Mouse (Mus musculus) heart, postnatal 0 days (tissue): ENCODE results near the gene Slc22a15. TPM values are rescaled to one million over a fixed set of nuclear protein-coding genes. Genes with fewer than 3 reads are reported as not detected.
"Not testable (repeated sequence)": the region's sequence is repeated elsewhere in the genome, so short reads cannot be mapped to it uniquely, and the experiment has no call there.

ENCODE experiments used
- ATAC-seq: fragments of 200-750 bp; cut with Nextera tagmentation; 2 replicates; pipeline ENCODE4 v1.8.0; 2017; ENCODE audit warnings: low read depth, moderate number of reproducible peaks, moderate library complexity; ENCODE audit not compliant: insufficient read depth
- DNase-seq: peaks from one replicate; pipeline ENCODE4 v3.0.0-alpha.2; 2016; ENCODE audit warnings: low spot score
- H3K27ac ChIP-seq: fragments of 300-500 bp; sonication (generic); 2 replicates; pipeline ENCODE4 v1.5.1; 2014; ENCODE audit warnings: low read depth, mild to moderate bottlenecking
- H3K27me3 ChIP-seq: fragments of 300-500 bp; sonication (generic); 2 replicates; pipeline ENCODE4 v1.6.1; 2014; ENCODE audit warnings: low read length, mixed read lengths; ENCODE audit not compliant: control insufficient read depth, insufficient read depth
- H3K36me3 ChIP-seq: fragments of 300-500 bp; sonication (generic); replicated peaks from 2 replicates; pipeline ENCODE4 v1.6.1; 2014; ENCODE audit warnings: low read length, mixed read lengths; ENCODE audit not compliant: control insufficient read depth, insufficient read depth
- H3K4me1 ChIP-seq: fragments of 300-500 bp; sonication (generic); 2 replicates; pipeline ENCODE4 v1.6.1; 2014; ENCODE audit warnings: antibody characterized with exemption; ENCODE audit not compliant: control insufficient read depth, insufficient read depth
- H3K4me2 ChIP-seq: fragments of 300-500 bp; sonication (generic); 2 replicates; pipeline ENCODE4 v1.6.1; 2014; ENCODE audit warnings: low read depth, mild to moderate bottlenecking, low read length, moderate library complexity
- H3K4me3 ChIP-seq: fragments of 300-500 bp; sonication (generic); 2 replicates; pipeline ENCODE4 v1.5.1; 2014; ENCODE audit warnings: low read depth, low read length
- H3K9ac ChIP-seq: fragments of 300-500 bp; sonication (generic); replicated peaks from 2 replicates; pipeline ENCODE4 v1.6.1; 2014; ENCODE audit warnings: low read depth, low read length, mixed read lengths
- H3K9me3 ChIP-seq: fragments of 300-500 bp; sonication (generic); replicated peaks from 2 replicates; pipeline ENCODE4 v1.6.1; 2016; ENCODE audit warnings: low read length; ENCODE audit not compliant: control insufficient read depth
- CTCF ChIP-seq: IDR thresholded peaks from 2 replicates; pipeline ENCODE4 v1.5.1; 2016; ENCODE audit warnings: antibody characterized with exemption, control low read depth, low read depth
- EP300 ChIP-seq: IDR thresholded peaks from 2 replicates; pipeline ENCODE4 v1.6.1; 2016; ENCODE audit warnings: antibody characterized with exemption, low read depth
- WGBS: fragments of 180-500 bp; shearing (Covaris S2); extraction: QIAGEN DNeasy Blood & Tissue Kit; methylation state at CpG from one replicate; pipeline ENCODE4 v1.1.7; 2014; 5-methylcytosine and 5-hydroxymethylcytosine counted together
- polyA plus RNA-seq: library from polyadenylated mRNA; unstranded; fragments of >200 nt; fragmentation: Nextera tagmentation; extraction: Ambion mirVana; gene quantifications from 2 replicates; pipeline ENCODE4 v1.2.1, GENCODE M21; 2015
- total RNA-seq: library from RNA; depleted of rRNA; stranded (reverse); fragments of >200 nt; gene quantifications from 2 replicates; pipeline ENCODE4 v1.2.3, GENCODE M21; 2014; ENCODE audit warnings: low replicate concordance

The Slc22a15 gene
- total and polyA plus RNA-seq, 2 experiments from 2014 or later = 3.2 to 11.0 TPM

GRCm38 (mm10) chr3:101824338-101824737 is 99.9 kb downstream of the Slc22a15 start:
- Histone ChIP-seq H3K27ac (no peak overlapping the region), H3K4me1 (no peaks in the 10 kb centered on the region), H3K4me2 (no peak overlapping the region), H3K9me3 (no peaks in the 10 kb centered on the region), H3K4me3 (no peak overlapping the region), H3K27me3 (no peaks in the 10 kb centered on the region), H3K36me3 (no peaks in the 10 kb centered on the region), H3K9ac (no peak overlapping the region)
- WGBS = 73% methylated on average over 9 of the region's 9 CpGs
- ATAC-seq (no peak), DNase-seq (no peak)
- TF ChIP-seq EP300 (no peak), CTCF (no peak)

- WGBS = 75% methylated on average over 5 of the region's 5 CpGs
- no peaks in the 10 kb centered on the region for H3K4me1 ChIP-seq
- H3K4me3 ChIP-seq = no peak overlapping the region
- no peak overlapping the region for H3K27ac ChIP-seq
- H3K36me3 ChIP-seq = no peaks in the 10 kb centered on the region
- no peaks in the 10 kb centered on the region for H3K27me3 ChIP-seq
- no peak for DNase-seq
- no peak overlapping the region for H3K9ac ChIP-seq
- TF ChIP-seq CTCF (0 out of 2 replicates have a peak, but pooled peaks have one; percentile 19), EP300 (no peak)
- H3K9me3 ChIP-seq = no peaks in the 10 kb centered on the region
- no peak for ATAC-seq
- no peak overlapping the region for H3K4me2 ChIP-seq
Observed at GRCm38 (mm10) chr3:101822052-101822451, 102.2 kb downstream of the Slc22a15 start.

- not testable (repeated sequence) for H3K27ac ChIP-seq, ATAC-seq, H3K4me1 ChIP-seq, H3K36me3 ChIP-seq, H3K9me3 ChIP-seq, DNase-seq, H3K9ac ChIP-seq, H3K27me3 ChIP-seq, H3K4me3 ChIP-seq, H3K4me2 ChIP-seq
- 77% methylated on average over 3 of the region's 3 CpGs for WGBS
Observed at GRCm38 (mm10) chr3:101820708-101821107, 103.5 kb downstream of the Slc22a15 start.

GRCm38 (mm10) chr3:101816006-101816405 is 108.2 kb downstream of the Slc22a15 start:
- no peak for TF ChIP-seq EP300
- no peak for TF ChIP-seq CTCF

GRCm38 (mm10) chr3:101814790-101815189 is 109.5 kb downstream of the Slc22a15 start:
- TF ChIP-seq EP300 = no peak
- TF ChIP-seq CTCF = no peak
- no peak overlapping the region for H3K4me2 ChIP-seq

More at GRCm38 (mm10) chr3:101816006-101816405, 108.2 kb downstream of the Slc22a15 start:
- H3K4me2 ChIP-seq = no peak overlapping the region
- no peak for ATAC-seq
- H3K27me3 ChIP-seq = no peaks in the 10 kb centered on the region
- H3K27ac ChIP-seq = no peak overlapping the region
- H3K9ac ChIP-seq = no peak overlapping the region
- H3K9me3 ChIP-seq = no peaks in the 10 kb centered on the region
- no peaks in the 10 kb centered on the region for H3K4me1 ChIP-seq
- no peak overlapping the region for H3K4me3 ChIP-seq
- no peaks in the 10 kb centered on the region for H3K36me3 ChIP-seq
- no peak for DNase-seq
- 76% methylated on average over 3 of the region's 3 CpGs for WGBS

GRCm38 (mm10) chr3:101812341-101812962 is 111.8 kb downstream of the Slc22a15 start:
- Histone ChIP-seq H3K9me3 (no peaks in the 10 kb centered on the region), H3K4me2 (no peak overlapping the region), H3K27me3 (no peaks in the 10 kb centered on the region), H3K9ac (no peak overlapping the region), H3K27ac (no peak overlapping the region), H3K4me3 (no peak overlapping the region), H3K36me3 (no peaks in the 10 kb centered on the region), H3K4me1 (peaks cover 4% of the 10 kb centered on the region; the same call in 1 of the 2 replicates)
- DNase-seq (peak; percentile 80), ATAC-seq (peak; percentile 79)
- 66% methylated on average over 10 of the region's 10 CpGs for WGBS
- TF ChIP-seq EP300 (no peak), CTCF (peak; percentile 88)

More at GRCm38 (mm10) chr3:101814790-101815189, 109.5 kb downstream of the Slc22a15 start:
- H3K27ac ChIP-seq = no peak overlapping the region
- H3K4me1 ChIP-seq = no peaks in the 10 kb centered on the region
- no peaks in the 10 kb centered on the region for H3K9me3 ChIP-seq
- H3K9ac ChIP-seq = no peak overlapping the region
- no peak overlapping the region for H3K4me3 ChIP-seq
- no peaks in the 10 kb centered on the region for H3K36me3 ChIP-seq
- no peaks in the 10 kb centered on the region for H3K27me3 ChIP-seq
- WGBS = 81% methylated on average over 9 of the region's 9 CpGs
- DNase-seq = no peak
- ATAC-seq = no peak
